Mouse (Mus musculus): Measurements from ENCODE around the gene Otulin.

Otulin gene

GRCm38 (mm10) chr15:27658356-27658755, 27.9 kb upstream of the Otulin start:
- in situ Hi-C loops (cut with MboI, MseI), result loop anchor here (10.0 kb wide), 1 partner anchor 186 kb away; no protein-coding TSS in a partner anchor

- in situ Hi-C loops (cut with MboI, MseI), result loop anchor here (10.0 kb wide), 1 partner anchor 187 kb away; no protein-coding TSS in a partner anchor
These were observed 27.4 kb upstream of the Otulin start for GRCm38 (mm10) chr15:27657866-27658265.

GRCm38 (mm10) chr15:27656626-27657025, 26.1 kb upstream of the Otulin start:
- in situ Hi-C loops (cut with MboI, MseI), result loop anchor here (10.0 kb wide), 1 partner anchor 188 kb away; no protein-coding TSS in a partner anchor

GRCm38 (mm10) chr15:27655015-27655414, 24.5 kb upstream of the Otulin start:
- in situ Hi-C loops (cut with MboI, MseI), result loop anchor here (10.0 kb wide), 1 partner anchor 190 kb away; no protein-coding TSS in a partner anchor

- in situ Hi-C loops (cut with MboI, MseI), result loop anchor here (10.0 kb wide), 1 partner anchor 537 kb away; no protein-coding TSS in a partner anchor
These were observed 17.2 kb upstream of the Otulin start for GRCm38 (mm10) chr15:27647686-27648085.

GRCm38 (mm10) chr15:27646665-27647064, 16.2 kb upstream of the Otulin start:
- in situ Hi-C loops (cut with MboI, MseI), result loop anchor here (10.0 kb wide), 1 partner anchor 538 kb away; no protein-coding TSS in a partner anchor

- in situ Hi-C loops (cut with MboI, MseI), result loop anchor here (10.0 kb wide), 1 partner anchor 540 kb away; no protein-coding TSS in a partner anchor
These were observed 14.8 kb upstream of the Otulin start for GRCm38 (mm10) chr15:27645250-27645649.

- in situ Hi-C loops (cut with MboI, MseI), result loop anchor here (10.0 kb wide), 1 partner anchor 542 kb away; no protein-coding TSS in a partner anchor
These were observed 12.4 kb upstream of the Otulin start for GRCm38 (mm10) chr15:27642895-27643294.

- in situ Hi-C loops (cut with MboI, MseI), result loop anchor here (10.0 kb wide), 1 partner anchor 544 kb away; no protein-coding TSS in a partner anchor
These were observed 10.7 kb upstream of the Otulin start for GRCm38 (mm10) chr15:27641171-27641570.

- in situ Hi-C loops (cut with MboI, MseI), result no loop called here
These were observed 3.7 kb upstream of the Otulin start for GRCm38 (mm10) chr15:27633941-27634900.

GRCm38 (mm10) chr15:27629800-27630600, 493 bp downstream of the Otulin start:
- in situ Hi-C loops (cut with MboI, MseI), result no loop called here

GRCm38 (mm10) chr15:27629046-27629445, 1.4 kb downstream of the Otulin start:
- in situ Hi-C loops (cut with MboI, MseI), result no loop called here

GRCm38 (mm10) chr15:27627794-27628193, 2.7 kb downstream of the Otulin start:
- in situ Hi-C loops (cut with MboI, MseI), result no loop called here

GRCm38 (mm10) chr15:27626314-27626713, 4.2 kb downstream of the Otulin start:
- in situ Hi-C loops (cut with MboI, MseI), result no loop called here

- in situ Hi-C loops (cut with MboI, MseI), result no loop called here
These were observed 4.6 kb downstream of the Otulin start for GRCm38 (mm10) chr15:27625890-27626255.

- in situ Hi-C loops (cut with MboI, MseI), result no loop called here
These were observed 5.2 kb downstream of the Otulin start for GRCm38 (mm10) chr15:27625014-27625889.

- in situ Hi-C loops (cut with MboI, MseI), result no loop called here
These were observed 7.2 kb downstream of the Otulin start for GRCm38 (mm10) chr15:27623286-27623685.

GRCm38 (mm10) chr15:27620475-27621185, 9.9 kb downstream of the Otulin start:
- in situ Hi-C loops (cut with MboI, MseI), result no loop called here

GRCm38 (mm10) chr15:27619683-27620082, 10.8 kb downstream of the Otulin start:
- in situ Hi-C loops (cut with MboI, MseI), result no loop called here

All from regulatory T cell (primary cell).